Mouse (Mus musculus): Measurements from ENCODE around the gene Zfp354b. TPM values are rescaled to one million over a fixed set of nuclear protein-coding genes. Genes with fewer than 3 reads are reported as not detected.

Zfp354b gene
- 1.7 and 2.1 TPM in 2 replicates for polyA plus RNA-seq (2014; fragmentation: Nextera tagmentation; extraction: Ambion mirVana)

DNA sequence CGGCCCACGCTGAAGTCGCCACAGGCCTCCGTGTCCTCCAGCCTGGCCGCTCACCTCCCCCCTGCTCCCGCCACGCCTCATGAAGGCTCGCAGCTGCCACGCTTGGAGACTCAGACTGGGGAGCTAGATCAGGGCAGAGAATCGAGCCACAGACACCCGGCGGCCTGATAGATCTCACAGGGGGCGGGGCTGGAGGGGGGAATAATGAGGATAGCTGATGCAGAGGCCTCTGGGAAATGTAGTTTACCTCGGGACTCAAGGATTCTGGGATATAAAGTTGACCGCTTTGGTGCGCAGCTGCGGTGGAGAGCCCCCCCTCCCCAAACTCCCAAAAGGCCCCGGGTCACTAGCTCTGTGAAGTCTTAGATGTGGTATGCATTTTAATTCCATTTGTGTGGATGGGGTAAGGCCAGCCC is at the start of gene Zfp354b:
Gene Zfp354b (minus strand): TSS at position 183 of the 416 bp plus-strand sequence.
- H3K9ac ChIP-seq (replicated peaks; ENCODE audit: low read length), result peak within 1 kb of the TSS; percentile 49
- peak within 1 kb of the TSS; percentile 92 for H3K4me2 ChIP-seq (ENCODE audit: low read depth, low read length)
- no peaks in the 10 kb centered on the region for H3K36me3 ChIP-seq (replicated peaks; ENCODE audit: control insufficient read depth, insufficient read depth, low read depth, low read length)
- WGBS, result under 1% methylated on average over 18 of the region's 18 CpGs
- ATAC-seq (replicated peaks; ENCODE audit: insufficient number of reproducible peaks, low FRiP score, low TSS enrichment, low read depth) (peak; percentile 94), DNase-seq (ENCODE audit: low spot score) (peak; percentile 95)
- H3K4me3 ChIP-seq (ENCODE audit: low read depth, low read length), result peak within 1 kb of the TSS; percentile 50
- no peaks in the 10 kb centered on the region for H3K4me1 ChIP-seq (ENCODE audit: control insufficient read depth, insufficient read depth, low read length)
- no peaks in the 10 kb centered on the region for H3K27me3 ChIP-seq (ENCODE audit: control insufficient read depth, insufficient read depth, low read length)
- H3K27ac ChIP-seq (replicated peaks; ENCODE audit: low read depth, low read length), result no peak within 1 kb of the TSS
- H3K9me3 ChIP-seq (replicated peaks; ENCODE audit: control insufficient read depth, low read length), result no peaks in the 10 kb centered on the region

DNA sequence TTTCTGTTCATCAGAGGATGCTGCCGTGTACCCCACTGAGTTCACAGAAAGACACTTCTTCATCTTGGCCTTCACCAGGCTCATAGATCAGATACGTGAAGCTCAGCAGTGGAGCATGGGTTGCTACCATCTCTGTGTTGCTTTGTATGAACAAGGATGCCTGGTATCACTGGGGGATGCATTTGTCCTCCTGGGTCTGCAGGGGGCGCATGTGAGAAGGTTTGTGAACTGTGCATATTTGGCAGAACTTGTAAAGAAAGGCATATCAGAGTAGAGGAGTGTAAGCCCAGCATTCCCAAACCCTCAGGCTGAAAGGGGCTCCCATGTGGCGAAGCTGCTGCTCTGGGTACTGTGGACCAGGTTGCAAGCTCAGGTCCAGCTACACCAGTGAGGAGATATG is 45.8 kb upstream of the Zfp354b start:
- Histone ChIP-seq H3K4me1 (ENCODE audit: control insufficient read depth, insufficient read depth, low read length) (no peaks in the 10 kb centered on the region), H3K4me2 (ENCODE audit: low read depth, low read length) (no peak overlapping the region), H3K4me3 (ENCODE audit: low read depth, low read length) (no peak overlapping the region), H3K27ac (replicated peaks; ENCODE audit: low read depth, low read length) (no peak overlapping the region), H3K36me3 (replicated peaks; ENCODE audit: control insufficient read depth, insufficient read depth, low read depth, low read length) (no peaks in the 10 kb centered on the region), H3K27me3 (ENCODE audit: control insufficient read depth, insufficient read depth, low read length) (no peaks in the 10 kb centered on the region), H3K9me3 (replicated peaks; ENCODE audit: control insufficient read depth, low read length) (no peaks in the 10 kb centered on the region), H3K9ac (replicated peaks; ENCODE audit: low read length) (no peak overlapping the region)
- 73% methylated on average over 4 of the region's 4 CpGs for WGBS
- ATAC-seq (replicated peaks; ENCODE audit: insufficient number of reproducible peaks, low FRiP score, low TSS enrichment, low read depth) (no peak), DNase-seq (ENCODE audit: low spot score) (no peak)

DNA sequence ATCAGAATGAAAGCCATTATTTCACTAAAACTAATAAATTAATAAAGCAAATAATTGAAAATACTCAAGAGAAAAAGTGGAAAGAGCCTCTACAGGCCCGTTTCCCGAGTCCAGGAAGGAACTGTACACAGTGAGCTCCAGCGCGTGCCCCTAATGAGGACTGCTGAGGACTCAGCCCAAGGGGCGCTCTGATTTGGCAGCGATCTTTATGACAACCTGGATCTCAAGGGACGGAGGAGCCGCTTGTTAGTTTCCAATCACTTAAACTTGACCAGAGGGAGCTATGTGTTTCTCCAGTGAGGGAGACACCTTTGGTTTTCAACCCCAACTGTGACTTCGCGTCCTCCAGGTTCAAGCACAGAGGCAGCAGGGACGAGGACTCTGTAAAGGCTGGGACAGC is 34.8 kb upstream of the Zfp354b start, which contains the start of gene Olfr1378:
Gene Olfr1378 (plus strand): TSS at position 301 of the 400 bp plus-strand sequence.
- Histone ChIP-seq H3K4me3 (ENCODE audit: low read depth, low read length) (no peak within 1 kb of the TSS), H3K36me3 (replicated peaks; ENCODE audit: control insufficient read depth, insufficient read depth, low read depth, low read length) (no peaks in the 10 kb centered on the region), H3K4me2 (ENCODE audit: low read depth, low read length) (no peak within 1 kb of the TSS), H3K27ac (replicated peaks; ENCODE audit: low read depth, low read length) (no peak within 1 kb of the TSS), H3K4me1 (ENCODE audit: control insufficient read depth, insufficient read depth, low read length) (no peaks in the 10 kb centered on the region), H3K9me3 (replicated peaks; ENCODE audit: control insufficient read depth, low read length) (no peaks in the 10 kb centered on the region), H3K27me3 (ENCODE audit: control insufficient read depth, insufficient read depth, low read length) (no peaks in the 10 kb centered on the region), H3K9ac (replicated peaks; ENCODE audit: low read length) (no peak within 1 kb of the TSS)
- DNase-seq (ENCODE audit: low spot score) (no peak), ATAC-seq (replicated peaks; ENCODE audit: insufficient number of reproducible peaks, low FRiP score, low TSS enrichment, low read depth) (no peak)
- 88% methylated on average over 11 of the region's 11 CpGs for WGBS

- H3K9me3 ChIP-seq (replicated peaks; ENCODE audit: control insufficient read depth, low read length), result no peaks in the 10 kb centered on the region
- no peak overlapping the region for H3K4me2 ChIP-seq (ENCODE audit: low read depth, low read length)
- ATAC-seq (replicated peaks; ENCODE audit: insufficient number of reproducible peaks, low FRiP score, low TSS enrichment, low read depth) (no peak), DNase-seq (ENCODE audit: low spot score) (peak; percentile 2)
- H3K27me3 ChIP-seq (ENCODE audit: control insufficient read depth, insufficient read depth, low read length), result no peaks in the 10 kb centered on the region
- no peak overlapping the region for H3K9ac ChIP-seq (replicated peaks; ENCODE audit: low read length)
- no peaks in the 10 kb centered on the region for H3K4me1 ChIP-seq (ENCODE audit: control insufficient read depth, insufficient read depth, low read length)
- no peak overlapping the region for H3K27ac ChIP-seq (replicated peaks; ENCODE audit: low read depth, low read length)
- H3K36me3 ChIP-seq (replicated peaks; ENCODE audit: control insufficient read depth, insufficient read depth, low read depth, low read length), result no peaks in the 10 kb centered on the region
- 83% methylated on average over 2 of the region's 2 CpGs for WGBS
- no peak overlapping the region for H3K4me3 ChIP-seq (ENCODE audit: low read depth, low read length)
These were observed 33.5 kb upstream of the Zfp354b start for GRCm38 (mm10) chr11:50964886-50965285.

- Histone ChIP-seq H3K4me3 (ENCODE audit: low read depth, low read length) (no peak within 1 kb of the TSS), H3K27me3 (ENCODE audit: control insufficient read depth, insufficient read depth, low read length) (no peaks in the 10 kb centered on the region), H3K4me1 (ENCODE audit: control insufficient read depth, insufficient read depth, low read length) (no peaks in the 10 kb centered on the region), H3K27ac (replicated peaks; ENCODE audit: low read depth, low read length) (no peak within 1 kb of the TSS), H3K9me3 (replicated peaks; ENCODE audit: control insufficient read depth, low read length) (no peaks in the 10 kb centered on the region), H3K9ac (replicated peaks; ENCODE audit: low read length) (no peak within 1 kb of the TSS), H3K4me2 (ENCODE audit: low read depth, low read length) (no peak within 1 kb of the TSS), H3K36me3 (replicated peaks; ENCODE audit: control insufficient read depth, insufficient read depth, low read depth, low read length) (no peaks in the 10 kb centered on the region)
- ATAC-seq (replicated peaks; ENCODE audit: insufficient number of reproducible peaks, low FRiP score, low TSS enrichment, low read depth) (no peak), DNase-seq (ENCODE audit: low spot score) (no peak)
- WGBS, result 65% methylated on average over 6 of the region's 6 CpGs
These were observed 22.2 kb upstream of the Zfp354b start, which contains the start of gene Prop1 for GRCm38 (mm10) chr11:50953665-50954064. Gene Prop1, minus strand, starts transcription at chr11:50953765.

DNA sequence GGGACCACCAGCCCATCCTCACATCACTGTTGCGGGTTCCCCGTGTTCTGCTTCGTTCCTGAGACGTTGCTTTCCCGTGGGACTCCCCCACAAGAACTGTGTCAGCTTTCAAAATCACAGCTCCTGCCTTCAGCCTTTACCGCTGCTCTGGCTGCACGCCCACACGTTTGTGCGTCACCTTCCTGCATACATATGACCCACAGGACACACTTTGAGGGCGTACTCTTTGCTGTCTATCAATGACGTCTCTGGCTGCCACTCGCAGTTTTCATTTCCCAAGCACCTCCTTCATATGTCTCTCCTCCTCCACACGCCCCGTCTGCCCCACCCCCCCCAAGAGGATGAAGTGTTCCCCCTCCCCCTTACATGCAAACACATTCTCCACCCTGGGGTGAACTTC is 20.9 kb upstream of the Zfp354b start:
- no peak overlapping the region for H3K4me2 ChIP-seq (ENCODE audit: low read depth, low read length)
- no peak overlapping the region for H3K4me3 ChIP-seq (ENCODE audit: low read depth, low read length)
- H3K9me3 ChIP-seq (replicated peaks; ENCODE audit: control insufficient read depth, low read length), result no peaks in the 10 kb centered on the region
- no peaks in the 10 kb centered on the region for H3K36me3 ChIP-seq (replicated peaks; ENCODE audit: control insufficient read depth, insufficient read depth, low read depth, low read length)
- no peak overlapping the region for H3K27ac ChIP-seq (replicated peaks; ENCODE audit: low read depth, low read length)
- WGBS, result 75% methylated on average over 14 of the region's 14 CpGs
- H3K27me3 ChIP-seq (ENCODE audit: control insufficient read depth, insufficient read depth, low read length), result no peaks in the 10 kb centered on the region
- no peak for DNase-seq (ENCODE audit: low spot score)
- no peak overlapping the region for H3K9ac ChIP-seq (replicated peaks; ENCODE audit: low read length)
- no peak for ATAC-seq (replicated peaks; ENCODE audit: insufficient number of reproducible peaks, low FRiP score, low TSS enrichment, low read depth)
- H3K4me1 ChIP-seq (ENCODE audit: control insufficient read depth, insufficient read depth, low read length), result no peaks in the 10 kb centered on the region

GRCm38 (mm10) chr11:50943506-50943905 is 12.1 kb upstream of the Zfp354b start, which contains the start of gene 4933414I15Rik:
Gene 4933414I15Rik, minus strand, starts transcription at chr11:50943765.
- H3K4me1 ChIP-seq (ENCODE audit: control insufficient read depth, insufficient read depth, low read length), result no peaks in the 10 kb centered on the region
- ATAC-seq (replicated peaks; ENCODE audit: insufficient number of reproducible peaks, low FRiP score, low TSS enrichment, low read depth) (no peak), DNase-seq (ENCODE audit: low spot score) (no peak)
- no peak within 1 kb of the TSS for H3K27ac ChIP-seq (replicated peaks; ENCODE audit: low read depth, low read length)
- H3K9ac ChIP-seq (replicated peaks; ENCODE audit: low read length), result no peak within 1 kb of the TSS
- H3K4me3 ChIP-seq (ENCODE audit: low read depth, low read length), result no peak within 1 kb of the TSS
- H3K4me2 ChIP-seq (ENCODE audit: low read depth, low read length), result no peak within 1 kb of the TSS
- H3K9me3 ChIP-seq (replicated peaks; ENCODE audit: control insufficient read depth, low read length), result no peaks in the 10 kb centered on the region
- H3K36me3 ChIP-seq (replicated peaks; ENCODE audit: control insufficient read depth, insufficient read depth, low read depth, low read length), result no peaks in the 10 kb centered on the region
- 76% methylated on average over 14 of the region's 14 CpGs for WGBS
- no peaks in the 10 kb centered on the region for H3K27me3 ChIP-seq (ENCODE audit: control insufficient read depth, insufficient read depth, low read length)

DNA sequence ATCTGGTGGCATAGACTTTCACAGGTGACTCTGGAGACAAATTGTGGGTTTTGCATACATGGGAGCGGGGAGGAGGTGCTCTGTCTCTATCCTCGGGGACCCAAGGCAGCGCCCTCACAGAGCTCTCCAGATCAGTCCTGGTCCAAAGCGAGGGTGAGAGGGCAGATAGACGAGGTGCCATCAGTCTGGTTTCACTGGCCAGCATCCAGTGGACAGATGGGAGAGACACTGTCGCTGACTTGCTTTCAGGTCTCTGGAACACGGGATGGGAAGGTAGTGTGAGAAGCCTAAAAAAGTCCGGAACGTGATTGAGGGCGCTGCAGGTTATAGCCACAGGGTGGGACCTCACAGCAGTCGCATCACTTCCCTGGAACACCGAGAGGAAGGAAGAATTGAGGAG is 11.0 kb upstream of the Zfp354b start:
- H3K9me3 ChIP-seq (replicated peaks; ENCODE audit: control insufficient read depth, low read length), result no peaks in the 10 kb centered on the region
- ATAC-seq (replicated peaks; ENCODE audit: insufficient number of reproducible peaks, low FRiP score, low TSS enrichment, low read depth) (no peak), DNase-seq (ENCODE audit: low spot score) (no peak)
- 73% methylated on average over 12 of the region's 12 CpGs for WGBS
- no peaks in the 10 kb centered on the region for H3K27me3 ChIP-seq (ENCODE audit: control insufficient read depth, insufficient read depth, low read length)
- H3K9ac ChIP-seq (replicated peaks; ENCODE audit: low read length), result no peak overlapping the region
- no peak overlapping the region for H3K4me3 ChIP-seq (ENCODE audit: low read depth, low read length)
- no peaks in the 10 kb centered on the region for H3K4me1 ChIP-seq (ENCODE audit: control insufficient read depth, insufficient read depth, low read length)
- H3K4me2 ChIP-seq (ENCODE audit: low read depth, low read length), result no peak overlapping the region
- no peak overlapping the region for H3K27ac ChIP-seq (replicated peaks; ENCODE audit: low read depth, low read length)
- H3K36me3 ChIP-seq (replicated peaks; ENCODE audit: control insufficient read depth, insufficient read depth, low read depth, low read length), result no peaks in the 10 kb centered on the region
